Mouse (Mus musculus) E14TG2a.4 (cell line): ENCODE measurements around the gene Pde4c.

Source experiments
- CTCF ChIP-seq: conservative IDR thresholded peaks from 2 replicates; pipeline ENCODE4 v1.5.1; 2014; ENCODE audit warnings: low read length
- NANOG ChIP-seq: IDR thresholded peaks from 2 replicates; pipeline ENCODE4 v1.6.1; 2014; ENCODE audit warnings: borderline replicate concordance, low read length, mixed read lengths
- POU5F1 ChIP-seq: IDR thresholded peaks from 2 replicates; pipeline ENCODE4 v1.6.1; 2014; ENCODE audit warnings: low read length, borderline replicate concordance

GRCm38 (mm10) chr8:70746676-70747075, 23.2 kb downstream of the Pde4c start:
- TF ChIP-seq CTCF, result no peak
- no peak for TF ChIP-seq NANOG
- no peak for TF ChIP-seq POU5F1
